Mouse (Mus musculus): Measurements from ENCODE around the gene Usp28.

DNA sequence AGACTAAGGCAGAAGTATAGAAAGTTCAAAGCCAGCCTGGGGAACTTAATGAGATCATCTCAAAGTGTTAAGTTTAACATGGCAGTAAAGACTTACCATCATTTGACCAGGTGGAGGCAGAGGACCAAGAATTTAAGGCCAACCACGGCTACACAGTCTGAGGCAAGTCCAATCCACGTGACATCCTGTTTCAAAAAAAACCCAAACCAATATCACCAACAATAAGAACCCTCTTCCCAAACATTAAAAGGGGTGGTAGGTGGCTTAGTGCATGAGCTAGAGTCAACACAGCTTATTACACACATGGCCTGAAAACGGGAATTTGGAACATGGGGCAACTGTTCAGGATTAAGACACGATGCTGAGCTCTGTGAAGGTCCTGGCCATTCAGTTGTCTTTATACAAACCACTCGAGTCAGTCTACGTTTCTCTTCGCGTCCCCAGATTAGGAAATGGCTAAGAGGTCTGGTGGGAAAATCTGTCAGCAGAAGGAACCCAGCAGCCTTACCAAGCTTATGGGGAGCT is 793 bp upstream of the Usp28 start:
- TF ChIP-seq CTCF (conservative IDR thresholded peaks at IDR 0.05 in 1 of 2, IDR thresholded peaks at IDR 0.05 in 1 of 2; ENCODE audit: low read depth in 2 of 2, low read length in 2 of 2) (peak in 1 of 2 experiments; percentile 15; a peak in 2 of 4 replicates), TBP (conservative IDR thresholded peaks at IDR 0.05; ENCODE audit: low read depth, low read length) (no peak), MAFK (IDR thresholded peaks at IDR 0.05; ENCODE audit: insufficient replicate concordance, low read length) (no peak), POLR2A (IDR thresholded peaks at IDR 0.05; ENCODE audit: low read depth, low read length) (no peak), BHLHE40 (IDR thresholded peaks at IDR 0.05; ENCODE audit: low read depth, low read length) (no peak), JUND (conservative IDR thresholded peaks at IDR 0.05; ENCODE audit: low read depth, low read length) (no peak), GABPA (IDR thresholded peaks at IDR 0.05; ENCODE audit: insufficient replicate concordance, low read depth, low read length) (no peak)

All from CH12.LX (cell line).